Mouse (Mus musculus) bone marrow, adult 2 months (tissue): ENCODE results near the gene Pam16. TPM values are rescaled to one million over a fixed set of nuclear protein-coding genes. Genes with fewer than 3 reads are reported as not detected.
A peak's percentile ranks its signal among the peaks of the same experiment; 100 is the strongest.

Experiments used
- H3K27ac ChIP-seq: fragments of 200-500 bp; 2 replicates; pipeline ENCODE4 v1.5.1; 2012; ENCODE audit warnings: low read depth, mild to moderate bottlenecking, control low read depth, inconsistent platforms, low read length; ENCODE audit not compliant: control insufficient read depth, poor library complexity, insufficient read depth
- H3K4me1 ChIP-seq: fragments of 200-500 bp; 2 replicates; pipeline ENCODE4 v1.6.1; 2011; ENCODE audit warnings: low read length; ENCODE audit not compliant: control insufficient read depth, insufficient read depth
- H3K4me3 ChIP-seq: fragments of 200-500 bp; replicated peaks from 2 replicates; pipeline ENCODE3; 2011; ENCODE audit warnings: mild to moderate bottlenecking, low read depth, low read length, control low read depth; ENCODE audit not compliant: control insufficient read depth
- CTCF ChIP-seq: fragments of 200-500 bp; IDR thresholded peaks from 2 replicates; pipeline ENCODE4 v1.5.1; 2011; ENCODE audit warnings: low read length, control low read depth; ENCODE audit not compliant: control insufficient read depth, insufficient read depth
- POLR2A ChIP-seq: fragments of 200-500 bp; IDR thresholded peaks from 2 replicates; pipeline ENCODE4 v1.6.1; 2011; ENCODE audit warnings: low read depth, mild to moderate bottlenecking, control low read depth, low read length, borderline replicate concordance; ENCODE audit not compliant: control insufficient read depth
- WGBS: fragments of 180-500 bp; shearing (Covaris S2); methylation state at CpG from one replicate; pipeline ENCODE4 v1.1.7; 2018; 5-methylcytosine and 5-hydroxymethylcytosine counted together
- polyA plus RNA-seq: library from polyadenylated mRNA; stranded (reverse); fragments of >200 nt; gene quantifications from 2 replicates; pipeline ENCODE4 v1.2.4, GENCODE M21; 2011; ENCODE audit warnings: low replicate concordance; ENCODE audit not compliant: missing spikeins, insufficient read depth, insufficient read length

The Pam16 gene
- polyA plus RNA-seq, 1 experiment, result 52.5 TPM

DNA sequence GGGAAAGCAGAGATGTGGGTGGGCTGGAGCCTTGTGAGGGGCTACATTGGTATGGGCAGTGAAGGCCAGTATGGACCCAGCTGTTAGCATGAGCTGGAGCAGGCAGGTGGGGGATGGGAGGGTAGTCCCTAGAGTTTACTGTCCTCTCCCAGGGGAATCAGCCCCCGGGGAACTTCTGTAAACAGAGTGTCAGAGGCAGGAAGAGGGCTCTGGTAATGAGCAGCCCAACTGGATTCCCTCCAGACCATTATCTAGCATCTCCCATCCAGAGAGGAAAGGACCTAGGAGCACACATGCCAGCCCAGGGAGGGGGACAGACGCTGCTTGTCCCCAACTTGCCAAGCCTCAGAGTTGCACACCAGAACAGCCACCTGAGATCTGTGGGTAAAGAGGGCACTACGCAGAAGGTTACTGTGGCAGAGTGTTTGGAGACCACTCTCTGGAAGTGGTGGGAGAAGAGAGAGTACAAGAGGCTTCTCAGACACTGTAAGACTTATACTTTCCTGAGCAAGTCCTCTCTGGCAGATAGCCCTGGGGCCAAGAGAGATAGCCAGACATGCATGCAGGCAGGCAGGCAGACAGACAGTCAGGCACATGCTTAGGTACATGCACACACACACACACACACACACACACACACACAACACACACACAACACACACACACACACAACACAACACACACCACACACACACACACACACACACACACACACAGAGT is 16.5 kb upstream of the Pam16 start:
- no peak for TF ChIP-seq CTCF
- TF ChIP-seq POLR2A, result no peak
- 54% methylated on average over 3 of the region's 3 CpGs for WGBS
- H3K4me3 ChIP-seq, result no peak overlapping the region
- H3K27ac ChIP-seq, result no peak overlapping the region
- H3K4me1 ChIP-seq, result peaks cover 3% of the 10 kb centered on the region

DNA sequence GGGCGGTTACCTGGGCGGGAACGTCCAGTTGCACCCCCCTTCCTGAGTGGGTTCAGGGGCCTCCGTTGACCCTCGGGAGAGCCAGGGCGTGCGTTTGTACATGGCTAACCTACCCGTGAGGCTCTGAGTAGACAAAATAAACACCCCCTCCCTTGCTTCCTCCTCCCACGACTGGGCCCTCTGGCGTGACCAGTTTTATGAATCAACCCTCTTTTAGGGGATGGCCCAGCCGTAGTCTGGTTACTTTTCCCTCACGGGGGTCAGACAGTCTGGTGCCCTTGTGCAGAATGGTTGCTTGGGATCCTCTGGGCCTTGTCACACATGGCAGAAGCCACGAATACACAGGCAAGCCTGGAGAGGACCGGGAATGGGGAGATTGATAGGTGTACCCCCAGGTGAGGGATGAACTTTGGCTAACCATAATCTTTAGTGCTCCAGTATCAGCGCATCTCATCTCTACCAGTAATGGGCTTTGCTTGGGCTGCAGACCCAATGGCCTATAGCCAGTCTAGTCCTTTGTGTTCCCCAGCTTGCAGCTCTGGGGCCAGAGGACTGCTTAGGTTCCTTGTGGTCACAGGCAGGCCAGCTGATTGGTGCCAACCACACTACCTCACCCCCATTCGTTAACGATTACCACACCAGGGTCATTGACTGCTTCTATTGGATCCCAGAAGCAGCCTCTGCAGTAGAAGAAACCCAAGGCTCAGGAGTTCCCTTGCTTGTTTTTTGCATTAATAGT is 15.6 kb upstream of the Pam16 start:
- no peak overlapping the region for H3K4me3 ChIP-seq
- peaks cover 3% of the 10 kb centered on the region for H3K4me1 ChIP-seq
- no peak for TF ChIP-seq POLR2A
- TF ChIP-seq CTCF, result no peak
- WGBS, result 38% methylated on average over 17 of the region's 17 CpGs
- no peak overlapping the region for H3K27ac ChIP-seq

- TF ChIP-seq POLR2A, result no peak
- no peak for TF ChIP-seq CTCF
- Histone ChIP-seq H3K4me3 (peak within 1 kb of the TSS; percentile 12), H3K27ac (peak within 1 kb of the TSS; percentile 25; the same call in 1 of the 2 replicates), H3K4me1 (peaks cover 3% of the 10 kb centered on the region)
- 19% methylated on average over 22 of the region's 22 CpGs for WGBS
Observed at GRCm38 (mm10) chr16:4639831-4640237, 15.0 kb upstream of the Pam16 start, which contains the start of the genes Vasn and Dnaja3. Gene Vasn (plus strand): TSS chr16:4639941. Gene Dnaja3 (plus strand): TSS chr16:4639989.

DNA sequence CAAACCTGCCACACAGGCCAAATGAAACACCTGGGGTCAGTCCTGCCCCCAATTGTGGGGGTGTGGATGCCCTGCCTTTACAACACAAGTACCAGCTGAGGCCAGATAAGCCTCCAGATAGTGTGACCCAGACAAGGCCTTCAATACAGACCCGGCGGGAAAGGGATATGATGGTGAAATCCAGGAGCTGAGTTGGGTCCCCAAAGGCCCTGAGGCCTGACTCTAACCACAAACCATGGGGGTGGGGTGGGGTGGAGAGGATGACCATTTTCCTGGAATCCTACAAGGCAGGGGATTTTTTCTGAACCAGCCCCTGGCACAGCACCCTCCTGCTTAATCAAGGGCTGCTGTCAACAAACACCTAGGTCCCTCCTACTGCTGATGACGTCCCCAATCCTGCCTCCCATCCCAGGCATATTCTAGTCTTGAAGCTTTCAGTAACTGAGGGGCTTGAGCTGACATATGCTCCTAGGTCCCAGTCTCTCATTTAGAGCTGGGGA is 14.2 kb upstream of the Pam16 start:
- Histone ChIP-seq H3K4me3 (no peak overlapping the region), H3K4me1 (peaks cover 3% of the 10 kb centered on the region), H3K27ac (no peak overlapping the region)
- TF ChIP-seq POLR2A, result no peak
- no peak for TF ChIP-seq CTCF
- WGBS, result 68% methylated on average over 3 of the region's 3 CpGs

GRCm38 (mm10) chr16:4635760-4636159 is 11.0 kb upstream of the Pam16 start:
- 94% methylated on average over 4 of the region's 4 CpGs for WGBS

GRCm38 (mm10) chr16:4634681-4635080 is 9.9 kb upstream of the Pam16 start:
- 89% methylated on average over 9 of the region's 9 CpGs for WGBS
- H3K27ac ChIP-seq, result no peak overlapping the region

More at GRCm38 (mm10) chr16:4635760-4636159, 11.0 kb upstream of the Pam16 start:
- Histone ChIP-seq H3K27ac (no peak overlapping the region), H3K4me1 (0 out of 2 replicates have a peak, but pooled peaks cover 1% of the 10 kb centered on the region), H3K4me3 (no peak overlapping the region)
- TF ChIP-seq CTCF, result no peak
- no peak for TF ChIP-seq POLR2A

DNA sequence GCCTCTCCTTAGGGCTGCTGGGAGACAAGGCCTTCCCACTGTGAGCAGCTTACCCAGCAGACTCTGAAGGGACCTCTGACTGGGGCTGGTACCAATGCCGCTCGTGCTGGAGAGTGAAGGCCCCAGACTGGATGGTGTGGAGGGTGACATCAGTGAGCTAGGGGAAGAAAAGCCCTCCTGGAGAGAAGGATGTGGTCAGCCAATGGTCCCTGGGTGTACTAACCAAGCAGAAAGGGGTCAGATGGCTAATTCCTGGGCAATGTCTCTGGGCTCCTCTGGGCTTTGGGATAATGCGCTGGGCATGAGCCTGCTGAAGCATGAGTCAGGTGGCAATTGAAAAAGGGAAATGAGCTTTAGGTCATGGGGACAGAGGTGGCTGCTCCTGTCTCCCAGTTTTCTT is 8.9 kb upstream of the Pam16 start:
- no peak overlapping the region for H3K27ac ChIP-seq
- TF ChIP-seq CTCF, result no peak
- no peak for TF ChIP-seq POLR2A
- 94% methylated on average over 3 of the region's 3 CpGs for WGBS
- H3K4me3 ChIP-seq, result no peak overlapping the region
- H3K4me1 ChIP-seq, result no peaks in the 10 kb centered on the region

More at GRCm38 (mm10) chr16:4634681-4635080, 9.9 kb upstream of the Pam16 start:
- TF ChIP-seq POLR2A (no peak), CTCF (no peak)
- H3K4me1 ChIP-seq, result no peaks in the 10 kb centered on the region
- H3K4me3 ChIP-seq, result no peak overlapping the region

GRCm38 (mm10) chr16:4632050-4632449 is 7.3 kb upstream of the Pam16 start:
- no peak for TF ChIP-seq CTCF
- TF ChIP-seq POLR2A, result no peak
- H3K4me1 ChIP-seq, result no peaks in the 10 kb centered on the region
- H3K4me3 ChIP-seq, result no peak overlapping the region
- 73% methylated on average over 7 of the region's 7 CpGs for WGBS
- H3K27ac ChIP-seq, result no peak overlapping the region
